Mouse (Mus musculus): ENCODE data around the gene Abi2. TPM values are rescaled to one million over a fixed set of nuclear protein-coding genes. Genes with fewer than 3 reads are reported as not detected.

Gene Abi2
- 26.4 and 27.4 TPM in 2 replicates for total RNA-seq (2012; rRNA removed)

DNA sequence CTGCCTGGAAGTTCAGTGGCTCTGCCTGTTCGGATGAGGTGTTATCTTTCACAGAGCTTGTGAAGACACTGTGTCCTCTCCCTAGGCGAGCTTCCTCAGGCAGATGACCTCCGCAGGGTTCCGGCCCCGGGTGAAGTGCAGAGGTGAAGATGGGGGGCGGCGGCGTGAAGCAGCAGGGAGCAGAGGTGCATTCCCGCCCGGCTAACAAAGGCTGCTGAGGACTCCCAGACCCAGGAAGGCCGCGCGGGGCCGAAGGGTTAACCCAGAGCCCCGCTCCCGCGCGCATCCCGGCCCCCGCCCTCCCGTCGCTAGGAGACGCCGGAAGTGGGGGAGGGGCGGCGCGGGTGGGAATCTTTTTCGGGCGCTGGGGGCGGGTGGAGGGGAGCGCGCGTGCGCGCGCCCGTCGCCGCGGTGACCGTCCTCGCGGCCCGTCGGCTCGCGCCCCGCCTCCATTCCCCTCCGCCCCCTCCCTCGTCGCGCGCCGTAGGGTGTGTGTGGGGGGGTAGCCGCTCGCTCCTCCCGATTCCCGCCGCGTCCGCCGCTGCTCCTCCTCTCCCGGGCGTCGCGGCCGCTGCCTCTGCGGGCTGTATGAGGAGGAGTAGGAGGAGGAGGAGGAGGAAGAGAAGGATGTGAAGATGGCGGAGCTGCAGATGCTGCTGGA, at the start of gene Abi2:
Abi2 (plus strand) TSS at position 452 of the 661 bp plus-strand sequence.
- in situ Hi-C loops (cut with MboI; ENCODE audit: low sequenced_read_pairs in 2 of 2, unreplicated experiment in 2 of 2) = no loop called here
- H3K9me3 ChIP-seq (ENCODE audit: control insufficient read depth, insufficient read depth, low read depth, low read length) = no peaks in the 10 kb centered on the region
- H3K9ac ChIP-seq (ENCODE audit: insufficient read depth, low read depth, low read length, poor library complexity, severe bottlenecking) = peak within 1 kb of the TSS; percentile 88
- H3K27ac ChIP-seq (ENCODE audit: insufficient read depth, low read depth, low read length, poor library complexity, severe bottlenecking) = peak within 1 kb of the TSS; percentile 88
- H3K4me3 ChIP-seq (ENCODE audit: insufficient read depth in 1 of 2, low read depth in 1 of 2, low read length in 2 of 2, poor library complexity in 1 of 2, severe bottlenecking in 1 of 2) = peak within 1 kb of the TSS; percentile 75 to 82
- no peaks in the 10 kb centered on the region for H3K36me3 ChIP-seq (ENCODE audit: control insufficient read depth, insufficient read depth, low read length, poor library complexity, severe bottlenecking)
- peaks cover 2% of the 10 kb centered on the region in 2 experiments; a peak in 2 of 4 replicates for H3K4me1 ChIP-seq (ENCODE audit: control insufficient read depth in 2 of 2, insufficient read depth in 2 of 2, low read length in 2 of 2, poor library complexity in 1 of 2)
- peak; percentile 15; the same call in 1 of the 2 replicates for TF ChIP-seq HCFC1 (IDR thresholded peaks at IDR 0.05; ENCODE audit: borderline replicate concordance, insufficient read depth, low read length)
- TF ChIP-seq MAFK (IDR thresholded peaks at IDR 0.05; ENCODE audit: insufficient read depth, low read depth, low read length) = no peak
- DNase-seq (ENCODE audit: low read depth, low spot score) = peak; percentile 91

DNA sequence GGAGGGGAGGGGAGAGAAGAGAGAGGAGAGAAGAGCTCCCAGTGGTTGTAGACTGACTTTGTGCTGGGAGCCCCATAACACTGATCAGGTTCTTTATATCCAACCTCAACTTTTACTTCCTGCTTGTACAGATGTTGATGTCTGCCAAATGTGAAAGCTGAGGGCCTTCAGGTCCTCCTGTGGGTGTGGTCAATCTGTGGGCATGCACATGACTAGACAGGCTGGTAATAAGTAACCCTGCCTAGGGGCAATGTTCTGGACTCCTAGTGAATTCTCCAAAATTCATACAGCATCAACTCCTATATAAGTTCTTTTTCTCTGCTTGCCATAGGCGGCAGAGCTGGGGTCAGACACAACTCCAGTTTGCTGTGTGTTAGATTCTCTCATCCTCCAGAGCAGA, 47.8 kb upstream of the Abi2 start:
- Histone ChIP-seq H3K9me3 (ENCODE audit: control insufficient read depth, insufficient read depth, low read depth, low read length) (no peaks in the 10 kb centered on the region), H3K9ac (ENCODE audit: insufficient read depth, low read depth, low read length, poor library complexity, severe bottlenecking) (no peak overlapping the region), H3K4me3 (ENCODE audit: insufficient read depth in 1 of 2, low read depth in 1 of 2, low read length in 2 of 2, poor library complexity in 1 of 2, severe bottlenecking in 1 of 2) (no peak overlapping the region), H3K4me1 (ENCODE audit: control insufficient read depth in 2 of 2, insufficient read depth in 2 of 2, low read length in 2 of 2, poor library complexity in 1 of 2) (no peaks in the 10 kb centered on the region), H3K27ac (ENCODE audit: insufficient read depth, low read depth, low read length, poor library complexity, severe bottlenecking) (no peak overlapping the region), H3K36me3 (ENCODE audit: control insufficient read depth, insufficient read depth, low read length, poor library complexity, severe bottlenecking) (peaks cover 4% of the 10 kb centered on the region; the same call in 1 of the 2 replicates)
- TF ChIP-seq MAFK (IDR thresholded peaks at IDR 0.05; ENCODE audit: insufficient read depth, low read depth, low read length) = no peak
- no peak for TF ChIP-seq ZNF384 (IDR thresholded peaks at IDR 0.05; ENCODE audit: low read depth, low read length)
- TF ChIP-seq ZC3H11A (IDR thresholded peaks at IDR 0.05; ENCODE audit: borderline replicate concordance, low read depth, low read length) = no peak
- no peak for TF ChIP-seq CHD2 (IDR thresholded peaks at IDR 0.05; ENCODE audit: low read depth, low read length)
- no peak for TF ChIP-seq HCFC1 (IDR thresholded peaks at IDR 0.05; ENCODE audit: borderline replicate concordance, insufficient read depth, low read length)
- in situ Hi-C loops (cut with MboI; ENCODE audit: low sequenced_read_pairs in 2 of 2, unreplicated experiment in 2 of 2) = no loop called here
- DNase-seq (ENCODE audit: low read depth, low spot score) = no peak

DNA sequence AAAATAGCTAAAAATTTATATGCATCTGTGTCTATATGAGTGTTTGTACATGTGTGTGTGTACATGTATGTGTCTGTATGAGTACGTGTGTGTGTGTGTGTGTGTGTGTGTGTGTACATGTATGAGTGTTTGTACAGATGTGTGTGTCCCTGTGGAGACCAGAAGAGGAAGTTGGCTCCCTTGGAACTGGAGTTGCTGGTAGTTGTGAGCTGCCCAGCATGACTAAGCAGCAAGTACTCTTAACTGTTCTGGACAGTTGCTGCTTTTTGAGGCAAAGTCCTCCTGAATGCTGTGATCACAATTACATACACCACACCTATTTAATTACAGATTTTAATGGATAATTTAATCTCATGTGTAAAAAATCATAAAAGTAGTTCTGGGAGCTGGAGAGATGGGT, 32.9 kb upstream of the Abi2 start:
- no peak for DNase-seq (ENCODE audit: low read depth, low spot score)
- Histone ChIP-seq H3K9ac (ENCODE audit: insufficient read depth, low read depth, low read length, poor library complexity, severe bottlenecking) (no peak overlapping the region), H3K4me3 (ENCODE audit: insufficient read depth in 1 of 2, low read depth in 1 of 2, low read length in 2 of 2, poor library complexity in 1 of 2, severe bottlenecking in 1 of 2) (no peak overlapping the region), H3K36me3 (ENCODE audit: control insufficient read depth, insufficient read depth, low read length, poor library complexity, severe bottlenecking) (peaks cover 7% of the 10 kb centered on the region; the same call in 1 of the 2 replicates), H3K9me3 (ENCODE audit: control insufficient read depth, insufficient read depth, low read depth, low read length) (no peaks in the 10 kb centered on the region), H3K27ac (ENCODE audit: insufficient read depth, low read depth, low read length, poor library complexity, severe bottlenecking) (no peak overlapping the region), H3K4me1 (ENCODE audit: control insufficient read depth in 2 of 2, insufficient read depth in 2 of 2, low read length in 2 of 2, poor library complexity in 1 of 2) (no peaks in the 10 kb centered on the region)
- in situ Hi-C loops (cut with MboI; ENCODE audit: low sequenced_read_pairs in 2 of 2, unreplicated experiment in 2 of 2) = no loop called here
- no peak for TF ChIP-seq CHD2 (IDR thresholded peaks at IDR 0.05; ENCODE audit: low read depth, low read length)
- no peak for TF ChIP-seq ZNF384 (IDR thresholded peaks at IDR 0.05; ENCODE audit: low read depth, low read length)
- no peak for TF ChIP-seq HCFC1 (IDR thresholded peaks at IDR 0.05; ENCODE audit: borderline replicate concordance, insufficient read depth, low read length)
- TF ChIP-seq MAFK (IDR thresholded peaks at IDR 0.05; ENCODE audit: insufficient read depth, low read depth, low read length) = no peak
- TF ChIP-seq ZC3H11A (IDR thresholded peaks at IDR 0.05; ENCODE audit: borderline replicate concordance, low read depth, low read length) = no peak

DNA sequence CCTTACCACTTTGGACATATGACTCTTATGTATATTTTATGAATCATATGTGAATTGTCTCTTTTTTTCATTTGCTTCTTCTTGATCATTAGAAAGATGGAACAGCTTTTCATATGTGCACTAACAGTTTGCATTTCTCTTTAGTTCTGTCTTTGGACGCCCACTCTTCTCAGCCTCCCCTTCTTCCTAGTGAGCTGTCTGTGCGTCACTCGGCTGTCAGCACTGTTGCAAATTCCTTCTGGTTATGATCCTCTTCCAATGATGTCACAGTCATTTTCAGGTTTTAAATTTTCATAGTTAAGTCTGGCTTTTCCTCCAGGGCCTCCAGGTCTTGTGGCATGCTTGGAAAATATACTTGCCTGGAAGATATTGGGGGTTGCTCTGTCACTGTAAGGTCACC, 27.5 kb upstream of the Abi2 start:
- no peak overlapping the region for H3K4me3 ChIP-seq (ENCODE audit: insufficient read depth in 1 of 2, low read depth in 1 of 2, low read length in 2 of 2, poor library complexity in 1 of 2, severe bottlenecking in 1 of 2)
- DNase-seq (ENCODE audit: low read depth, low spot score) = no peak
- no peaks in the 10 kb centered on the region for H3K4me1 ChIP-seq (ENCODE audit: control insufficient read depth in 2 of 2, insufficient read depth in 2 of 2, low read length in 2 of 2, poor library complexity in 1 of 2)
- no peaks in the 10 kb centered on the region for H3K9me3 ChIP-seq (ENCODE audit: control insufficient read depth, insufficient read depth, low read depth, low read length)
- no peak overlapping the region for H3K27ac ChIP-seq (ENCODE audit: insufficient read depth, low read depth, low read length, poor library complexity, severe bottlenecking)
- H3K36me3 ChIP-seq (ENCODE audit: control insufficient read depth, insufficient read depth, low read length, poor library complexity, severe bottlenecking) = peaks cover 4% of the 10 kb centered on the region
- in situ Hi-C loops (cut with MboI; ENCODE audit: low sequenced_read_pairs in 2 of 2, unreplicated experiment in 2 of 2) = no loop called here
- H3K9ac ChIP-seq (ENCODE audit: insufficient read depth, low read depth, low read length, poor library complexity, severe bottlenecking) = no peak overlapping the region
- no peak for TF ChIP-seq ZNF384 (IDR thresholded peaks at IDR 0.05; ENCODE audit: low read depth, low read length)
- no peak for TF ChIP-seq ZC3H11A (IDR thresholded peaks at IDR 0.05; ENCODE audit: borderline replicate concordance, low read depth, low read length)
- no peak for TF ChIP-seq MAFK (IDR thresholded peaks at IDR 0.05; ENCODE audit: insufficient read depth, low read depth, low read length)
- no peak for TF ChIP-seq CHD2 (IDR thresholded peaks at IDR 0.05; ENCODE audit: low read depth, low read length)
- no peak for TF ChIP-seq HCFC1 (IDR thresholded peaks at IDR 0.05; ENCODE audit: borderline replicate concordance, insufficient read depth, low read length)
